ENCODE assay signal across 11 mouse cellular contexts in genomic region chr8:66441123-66441522, GRCm38 (mm10). TPM values are rescaled to one million over a fixed set of nuclear protein-coding genes. Genes with fewer than 3 reads are reported as not detected.
A peak's percentile ranks its signal among the peaks of the same experiment; 100 is the strongest.
DNase-seq lines count a peak whose midpoint lies in the region; ATAC-seq and TF ChIP-seq lines count a peak whose summit lies in the region.
"Had no signal": no experiment of that assay in that cellular context is flagged by ENCODE, and none has a peak within 500 bp of the region (broad histone marks: within the 10 kb centered on the region; RNA-seq: fewer than 3 reads in every experiment).

No protein-coding gene starts in this region.

- 0% methylated on average over 1 of the region's 1 CpGs for WGBS in liver, adult 2 months
- 45% methylated on average over 1 of the region's 1 CpGs for WGBS in liver, embryonic 11.5 days
- WGBS in hindbrain, embryonic 14.5 days = 3% methylated on average over 1 of the region's 1 CpGs

- TF ChIP-seq POLR2A in liver, adult 2 months (IDR thresholded peaks at IDR 0.05; ENCODE audit: extremely low read depth, insufficient read depth, low read length) = no peak

- no peaks in the 10 kb centered on the region for H3K27me3 ChIP-seq in liver, adult 2 months (ENCODE audit: control insufficient read depth, insufficient read depth, low read length)
- H3K27me3 ChIP-seq in liver, embryonic 11.5 days (replicated peaks; ENCODE audit: control insufficient read depth, insufficient read depth, low read length) = no peaks in the 10 kb centered on the region
- no peaks in the 10 kb centered on the region for H3K27me3 ChIP-seq in hindbrain, embryonic 14.5 days (ENCODE audit: control insufficient read depth, insufficient read depth, low read length)

- H3K9me3 ChIP-seq in liver, embryonic 11.5 days (ENCODE audit: control insufficient read depth, low read length) = no peaks in the 10 kb centered on the region
- no peaks in the 10 kb centered on the region for H3K9me3 ChIP-seq in hindbrain, embryonic 14.5 days (ENCODE audit: control insufficient read depth, low read length)

- H3K4me3 ChIP-seq in liver, adult 2 months (ENCODE audit: insufficient read depth, low read depth, low read length) = no peak overlapping the region
- no peak overlapping the region for H3K4me3 ChIP-seq in liver, embryonic 11.5 days (ENCODE audit: low read depth, low read length)
- no peak overlapping the region for H3K4me3 ChIP-seq in hindbrain, embryonic 14.5 days (replicated peaks; ENCODE audit: low read length)

- H3K9ac ChIP-seq in liver, adult 2 months (ENCODE audit: low read depth, low read length) = no peak overlapping the region
- no peak overlapping the region for H3K9ac ChIP-seq in liver, embryonic 11.5 days (ENCODE audit: low read depth, low read length)
- no peak overlapping the region for H3K9ac ChIP-seq in hindbrain, embryonic 14.5 days
- H3K9ac ChIP-seq: liver, embryonic 14.5 days had no signal

- H3K4me1 ChIP-seq in liver, adult 2 months (ENCODE audit: control insufficient read depth, insufficient read depth, low read length) = no peaks in the 10 kb centered on the region
- no peaks in the 10 kb centered on the region for H3K4me1 ChIP-seq in liver, embryonic 11.5 days (replicated peaks; ENCODE audit: control insufficient read depth, insufficient read depth, low read length)
- no peaks in the 10 kb centered on the region for H3K4me1 ChIP-seq in hindbrain, embryonic 14.5 days (replicated peaks; ENCODE audit: control insufficient read depth, insufficient read depth, low read length)

- H3K36me3 ChIP-seq in liver, adult 2 months (ENCODE audit: control insufficient read depth, insufficient read depth, low read length) = no peaks in the 10 kb centered on the region
- no peaks in the 10 kb centered on the region for H3K36me3 ChIP-seq in liver, embryonic 11.5 days (ENCODE audit: control insufficient read depth, insufficient read depth, low read length)
- no peaks in the 10 kb centered on the region for H3K36me3 ChIP-seq in hindbrain, embryonic 14.5 days (replicated peaks; ENCODE audit: control insufficient read depth, insufficient read depth)

- H3K27ac ChIP-seq in liver, adult 2 months (replicated peaks; ENCODE audit: insufficient read depth, low read depth, low read length) = no peak overlapping the region
- no peak overlapping the region for H3K27ac ChIP-seq in liver, embryonic 11.5 days (ENCODE audit: low read depth, low read length)
- no peak overlapping the region for H3K27ac ChIP-seq in hindbrain, embryonic 14.5 days
- H3K27ac ChIP-seq: liver, embryonic 14.5 days had no signal

- ATAC-seq in liver, embryonic 11.5 days (replicated peaks; ENCODE audit: low FRiP score) = no peak
- ATAC-seq in hindbrain, embryonic 14.5 days (ENCODE audit: low FRiP score) = peak; percentile 79

- DNase-seq in cerebellum, adult 9-10 months = peak; percentile 16
- no peak for DNase-seq in cerebellum, postnatal 4 days (ENCODE audit: low spot score in 2 of 2)
- peak; percentile 20 for DNase-seq in liver, adult 2 months (ENCODE audit: extremely low read depth, low read depth, low spot score)
- no peak for DNase-seq in liver, embryonic 11.5 days (ENCODE audit: low spot score)
- peak; percentile 79 for DNase-seq in hindbrain, embryonic 14.5 days (ENCODE audit: low spot score)
- DNase-seq in retina, postnatal 1 day = peak; percentile 57
- DNase-seq in right cerebral cortex, postnatal 36 days (ENCODE audit: low spot score in 2 of 2) = no peak
- DNase-seq in right cerebral cortex, adult 18-20 months = no peak
- DNase-seq: cerebellum, adult 9-11 months; gastrocnemius, postnatal 10 days had no signal

- no peak for TF ChIP-seq CTCF in liver, adult 2 months (IDR thresholded peaks at IDR 0.05; ENCODE audit: low read depth, low read length)

- H3K79me2 ChIP-seq in liver, adult 2 months (ENCODE audit: control insufficient read depth, insufficient read depth, low read length) = no peaks in the 10 kb centered on the region

- no peak overlapping the region for H3K4me2 ChIP-seq in liver, embryonic 11.5 days
- H3K4me2 ChIP-seq in hindbrain, embryonic 14.5 days (replicated peaks) = no peak overlapping the region

RNA-seq across cellular contexts. Expression of gene Tma16, which starts 45.2 kb away (rescaled TPM):
- total RNA-seq in liver, adult 2 months (2014; rRNA removed) = 2.9 and 3.4 TPM in 2 replicates
- 0.55 and 1.5 TPM in 2 replicates for polyA plus RNA-seq in liver, adult 2 months (2012; rRNA removed)
- polyA plus RNA-seq in liver, embryonic 11.5 days (2014; fragmentation: Nextera tagmentation; extraction: Ambion mirVana) = 19.5 and 20.9 TPM in 2 replicates
- 9.8 TPM in 2 replicates for polyA plus RNA-seq in hindbrain, embryonic 14.5 days (2014; fragmentation: Nextera tagmentation; extraction: Ambion mirVana)

Comparison
In these comparisons a context has a peak if more than half of its experiments do, and no peak if none do; other contexts are left out.
1. DNase-seq: peak in cerebellum, adult 9-10 months (single experiment), liver, adult 2 months (single experiment), hindbrain, embryonic 14.5 days (single experiment) and retina, postnatal 1 day (single experiment); none in cerebellum, postnatal 4 days (0 of 2), liver, embryonic 11.5 days (single experiment), right cerebral cortex, postnatal 36 days (0 of 2) and right cerebral cortex, adult 18-20 months (single experiment).